ENCODE assay signal across 8 mouse cellular contexts in the genomic region with DNA sequence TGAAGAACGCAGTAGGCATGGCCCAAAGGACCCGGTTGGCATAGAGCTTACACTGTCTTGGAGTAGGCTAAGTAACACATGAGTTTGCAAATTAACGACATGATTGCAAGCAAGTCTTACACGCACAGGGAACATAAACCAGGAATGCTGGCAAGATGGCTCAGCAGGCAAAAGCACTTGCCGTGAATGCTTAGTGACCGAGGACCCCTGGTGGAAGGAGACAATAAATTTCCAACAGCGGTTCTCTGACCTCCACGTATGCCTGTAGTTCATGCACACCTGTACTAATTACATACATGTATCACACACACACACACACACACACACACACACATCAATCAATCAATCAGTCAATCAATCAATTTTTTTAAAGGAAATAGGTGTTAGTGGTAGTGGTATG. TPM values are rescaled to one million over a fixed set of nuclear protein-coding genes. Genes with fewer than 3 reads are reported as not detected.
DNase-seq lines count a peak whose midpoint lies in the region; ATAC-seq and TF ChIP-seq lines count a peak whose summit lies in the region.
"Had no signal": no experiment of that assay in that cellular context is flagged by ENCODE, and none has a peak within 500 bp of the region (broad histone marks: within the 10 kb centered on the region; RNA-seq: fewer than 3 reads in every experiment).

No protein-coding gene starts in this region.

- in situ Hi-C loops in CH12.LX (cut with MboI; ENCODE audit: low pct_ligation_motif_present, low pct_unique_long_range_greater_than_20kb, low sequenced_read_pairs): no loop called here

- ATAC-seq in hindbrain, postnatal 0 days: no peak

- no peaks in the 10 kb centered on the region for H3K79me2 ChIP-seq in CH12.LX (replicated peaks; ENCODE audit: control insufficient read depth, extremely low read depth, insufficient read depth, poor library complexity, severe bottlenecking)

- H3K36me3 ChIP-seq in CH12.LX (replicated peaks in 1 of 2; ENCODE audit: control insufficient read depth in 1 of 2, insufficient read depth in 1 of 2, low read length in 1 of 2): no peaks in the 10 kb centered on the region
- H3K36me3 ChIP-seq in hindbrain, postnatal 0 days (ENCODE audit: insufficient read depth, low read length): no peaks in the 10 kb centered on the region

- H3K4me1 ChIP-seq in CH12.LX (ENCODE audit: control insufficient read depth in 1 of 2, insufficient read depth in 2 of 2): no peaks in the 10 kb centered on the region
- H3K4me1 ChIP-seq in hindbrain, postnatal 0 days (ENCODE audit: insufficient read depth, low read length): no peaks in the 10 kb centered on the region

- no peak overlapping the region for H3K4me3 ChIP-seq in CH12.LX (replicated peaks in 1 of 3; ENCODE audit: low read depth in 2 of 3, low read length in 2 of 3, poor library complexity in 1 of 3)
- H3K4me3 ChIP-seq in hindbrain, postnatal 0 days (ENCODE audit: low read length): no peak overlapping the region

- 49% methylated on average over 8 of the region's 8 CpGs for WGBS in hindbrain, postnatal 0 days

- H3K4me2 ChIP-seq in CH12.LX (ENCODE audit: insufficient read depth, low read depth, poor library complexity, severe bottlenecking): no peak overlapping the region
- no peak overlapping the region for H3K4me2 ChIP-seq in hindbrain, postnatal 0 days (ENCODE audit: low read depth, low read length)

- dilution Hi-C loops in CH12.LX (cut with MboI; ENCODE audit: extremely low pct_ligation_motif_present, extremely low pct_unique_long_range_greater_than_20kb, low sequenced_read_pairs): no loop called here

- no peak for TF ChIP-seq POLR2A in CH12.LX (IDR thresholded peaks at IDR 0.05; ENCODE audit: low read depth, low read length)

- peak; percentile 14 for DNase-seq in kidney, postnatal 10 days
- no peak for DNase-seq in kidney, adult 11 months
- peak; percentile 17 for DNase-seq in CH12.LX (ENCODE audit: extremely low read depth)
- DNase-seq in MEL-GATA-1-ER (ENCODE audit: extremely low read depth, low read depth): peak; percentile 2
- peak; percentile 8 for DNase-seq in hindbrain, postnatal 0 days (ENCODE audit: low spot score)
- DNase-seq in gastrocnemius, adult 8-10 months (ENCODE audit: low spot score in 2 of 2): no peak
- no peak for DNase-seq in ovary, postnatal 36 days (ENCODE audit: low spot score)

- no peak overlapping the region for H3K27ac ChIP-seq in CH12.LX (ENCODE audit: insufficient read depth, low read depth)
- H3K27ac ChIP-seq in hindbrain, postnatal 0 days: no peak overlapping the region

- TF ChIP-seq RAD21 in CH12.LX (IDR thresholded peaks at IDR 0.05; ENCODE audit: low read depth, low read length): peak; percentile 65

- no peaks in the 10 kb centered on the region for H3K9me3 ChIP-seq in CH12.LX (replicated peaks; ENCODE audit: low read length)
- no peaks in the 10 kb centered on the region for H3K9me3 ChIP-seq in hindbrain, postnatal 0 days (ENCODE audit: low read length)

- no peak for TF ChIP-seq EP300 in CH12.LX (IDR thresholded peaks at IDR 0.05; ENCODE audit: low read length)

- peak in 1 of 2 experiments; percentile 71; a peak in 2 of 4 replicates for TF ChIP-seq CTCF in CH12.LX (conservative IDR thresholded peaks at IDR 0.05 in 1 of 2, IDR thresholded peaks at IDR 0.05 in 1 of 2; ENCODE audit: low read depth in 2 of 2, low read length in 2 of 2)
- TF ChIP-seq CTCF in hindbrain, postnatal 0 days (IDR thresholded peaks at IDR 0.05; ENCODE audit: low read depth): peak; percentile 46

- no peaks in the 10 kb centered on the region for H3K27me3 ChIP-seq in CH12.LX (replicated peaks)
- no peaks in the 10 kb centered on the region for H3K27me3 ChIP-seq in hindbrain, postnatal 0 days (ENCODE audit: insufficient read depth, low read length)

- no peak overlapping the region for H3K9ac ChIP-seq in CH12.LX (ENCODE audit: insufficient read depth, low read depth)
- no peak overlapping the region for H3K9ac ChIP-seq in hindbrain, postnatal 0 days (replicated peaks; ENCODE audit: low read length)

TF ChIP-seq in CH12.LX, 34 proteins besides CTCF, POLR2A, EP300 and RAD21:
- no peak for TF ChIP-seq IRF4 (IDR thresholded peaks at IDR 0.05; ENCODE audit: low read depth, low read length)
- TF ChIP-seq SMC3 (IDR thresholded peaks at IDR 0.05; ENCODE audit: low read depth, low read length): peak; percentile 49

RNA-seq across cellular contexts. Expression of gene Alg11, which starts 31.0 kb away (rescaled TPM):
- total RNA-seq in CH12.LX (2012; rRNA removed): 13.7 and 14.3 TPM in 2 replicates
- total RNA-seq in CH12.LX (2014; rRNA removed): 14.3 and 16.1 TPM in 2 replicates
- 10.9 and 11.9 TPM in 2 replicates for polyA plus RNA-seq in CH12.LX (2012; ENCODE audit: insufficient read length, low read depth)
- 36.2 and 36.6 TPM in 2 replicates for total RNA-seq in hindbrain, postnatal 0 days (2014; rRNA removed)
- 29.2 and 36.1 TPM in 2 replicates for polyA plus RNA-seq in hindbrain, postnatal 0 days (2015; fragmentation: Nextera tagmentation; extraction: Ambion mirVana)
- total RNA-seq in gastrocnemius, adult 8-10 months (2022): 1 to 10 TPM; 6.9 to 9.2 (median 7.9) TPM

RNA-seq across cellular contexts. Expression of gene Atp7b, which starts 31.5 kb away (rescaled TPM):
- total RNA-seq in CH12.LX (2012; rRNA removed) (2.9 and 3.1 TPM in 2 replicates), CH12.LX (2014; rRNA removed) (0.47 and 0.51 TPM in 2 replicates)
- 1.2 and 1.5 TPM in 2 replicates for polyA plus RNA-seq in CH12.LX (2012; ENCODE audit: insufficient read length, low read depth)
- total RNA-seq in hindbrain, postnatal 0 days (2014; rRNA removed): 6.3 and 8.4 TPM in 2 replicates
- polyA plus RNA-seq in hindbrain, postnatal 0 days (2015; fragmentation: Nextera tagmentation; extraction: Ambion mirVana): 2.4 and 2.6 TPM in 2 replicates
- under 1 TPM in 1 of 4 experiments, not detected in 3; 0.05 TPM for total RNA-seq in gastrocnemius, adult 8-10 months (2022)

RNA-seq across cellular contexts. Expression of gene Nek5, which starts 33.3 kb away (rescaled TPM):
- total RNA-seq in CH12.LX (2012; rRNA removed): not detected in 2 replicates
- total RNA-seq in CH12.LX (2014; rRNA removed): not detected in 2 replicates
- polyA plus RNA-seq in CH12.LX (2012; ENCODE audit: insufficient read length, low read depth): not detected in 2 replicates
- total RNA-seq in hindbrain, postnatal 0 days (2014; rRNA removed): 1.5 and 1.8 TPM in 2 replicates
- 1.6 and 1.8 TPM in 2 replicates for polyA plus RNA-seq in hindbrain, postnatal 0 days (2015; fragmentation: Nextera tagmentation; extraction: Ambion mirVana)
- total RNA-seq in gastrocnemius, adult 8-10 months (2022): under 1 TPM; 0.65 to 0.86 (median 0.70) TPM
- total RNA-seq: heart, adult 8-10 months had no signal

Comparison
In these comparisons a context has a peak if more than half of its experiments do, and no peak if none do; other contexts are left out.
1. DNase-seq: peak in kidney, postnatal 10 days (single experiment), CH12.LX (single experiment), MEL-GATA-1-ER (single experiment) and hindbrain, postnatal 0 days (single experiment); none in kidney, adult 11 months (single experiment), gastrocnemius, adult 8-10 months (0 of 2) and ovary, postnatal 36 days (single experiment).